Mouse (Mus musculus): Measurements from ENCODE around the gene Cngb1. TPM values are rescaled to one million over a fixed set of nuclear protein-coding genes. Genes with fewer than 3 reads are reported as not detected.
A peak's percentile ranks its signal among the peaks of the same experiment; 100 is the strongest.

The Cngb1 gene
- total RNA-seq, 2 experiments from 2014 or later = 0.48 to 0.53 TPM

DNA sequence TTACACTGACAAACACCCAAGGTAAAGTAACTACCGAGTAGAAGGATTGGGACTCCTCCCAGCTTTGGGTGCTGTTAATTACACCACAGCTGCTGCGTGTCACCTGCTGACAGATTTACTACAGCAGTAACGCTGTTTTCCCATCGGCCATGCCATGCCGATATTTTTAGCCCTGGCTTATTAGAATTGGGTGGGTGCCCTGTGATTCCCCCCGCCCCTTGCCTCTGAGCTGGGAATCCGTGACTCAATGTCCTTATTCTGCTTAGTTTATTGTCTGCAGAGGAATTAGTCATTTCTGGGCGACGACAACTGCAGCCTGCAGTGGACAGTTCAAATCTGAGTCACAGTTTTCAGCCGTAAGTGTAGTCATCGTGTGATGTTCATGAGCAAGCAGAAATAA is 96.5 kb downstream of the Cngb1 start:
- intact Hi-C loops (cut with DNase I) = loop anchor here (5.0 to 10.0 kb wide), 2 partner anchors 75 to 258 kb away; no protein-coding TSS in a partner anchor
- DNase-seq (ENCODE audit: low spot score in 2 of 2) = peak; percentile 11 to 17

DNA sequence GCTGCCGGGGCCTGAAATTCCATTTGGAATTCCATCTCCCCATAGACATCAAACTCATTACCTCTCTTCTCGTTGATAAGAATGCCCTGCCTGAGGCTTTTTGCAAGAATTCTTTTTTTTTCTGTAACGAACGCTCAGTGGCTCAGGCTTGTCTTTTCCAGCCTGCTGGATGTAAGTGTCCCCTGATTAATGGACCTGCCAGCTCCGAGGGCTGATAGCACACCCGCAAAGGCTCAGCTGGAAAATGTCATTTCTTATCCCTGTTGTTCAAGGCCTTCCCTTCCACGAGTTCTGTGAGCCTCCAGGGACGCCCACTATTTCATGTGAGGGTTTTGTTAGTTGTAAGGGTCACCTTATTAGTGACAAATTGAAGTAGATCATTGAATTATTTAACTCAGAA is 100.4 kb downstream of the Cngb1 start:
- DNase-seq (ENCODE audit: low spot score in 2 of 2) = no peak
- intact Hi-C loops (cut with DNase I) = loop anchor here (5.0 to 10.0 kb wide), 2 partner anchors 71 to 254 kb away; no protein-coding TSS in a partner anchor

DNA sequence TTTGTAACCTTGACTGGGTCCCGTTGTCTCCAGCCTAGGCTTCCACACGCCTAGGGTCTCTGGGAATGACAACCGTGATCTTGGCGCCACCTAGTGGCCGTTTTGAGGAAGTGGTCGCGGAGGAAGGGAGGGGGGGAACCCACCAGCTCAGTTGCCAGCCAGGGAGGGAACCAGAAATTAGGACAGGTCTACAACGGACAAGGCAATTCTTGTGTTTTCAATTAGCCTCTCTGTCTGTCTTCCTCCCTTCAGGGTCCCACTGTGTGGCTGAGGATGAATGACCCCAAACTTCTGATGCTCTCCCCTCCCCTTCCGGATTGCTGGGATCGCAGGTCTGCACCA is 102.4 kb downstream of the Cngb1 start:
- DNase-seq (ENCODE audit: low spot score in 2 of 2) = peak; percentile 63 to 74
- intact Hi-C loops (cut with DNase I) = loop anchor here (1.0 to 10.0 kb wide), 2 partner anchors 69 to 105 kb away; no protein-coding TSS in a partner anchor

DNA sequence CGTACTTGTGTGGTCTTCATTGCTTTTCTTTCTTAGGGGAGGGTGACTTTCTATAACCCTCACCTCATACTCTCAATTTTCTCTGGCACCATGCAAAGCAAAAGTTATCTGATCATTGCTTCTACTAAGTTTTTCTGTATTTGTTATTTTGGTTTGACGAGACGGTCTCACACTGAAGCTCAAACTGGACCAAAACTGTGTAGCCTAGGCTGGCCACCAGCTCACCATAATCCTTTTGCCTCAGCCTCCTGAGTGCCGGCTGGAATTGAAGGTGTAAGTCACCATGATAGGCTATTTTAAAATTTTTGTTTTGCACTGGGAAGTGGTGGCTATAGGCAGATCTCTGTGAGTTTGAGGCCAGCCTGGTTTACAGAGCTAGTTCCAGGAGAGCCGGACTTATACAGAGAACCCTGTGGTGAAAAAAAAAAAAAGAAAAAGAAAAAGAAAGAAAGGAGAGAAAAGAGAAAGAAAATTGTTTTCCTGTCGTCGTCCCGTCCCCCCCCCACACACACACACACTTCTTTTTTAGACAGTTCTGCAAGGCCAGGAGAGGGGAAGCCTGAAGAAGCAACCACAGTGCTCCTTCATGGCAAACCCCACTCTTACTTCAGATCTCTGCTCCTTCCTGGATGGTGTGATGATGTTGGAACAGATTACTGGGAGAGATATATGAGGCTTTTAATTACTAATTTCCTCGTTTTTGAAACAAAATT is 102.9 kb downstream of the Cngb1 start:
- DNase-seq (ENCODE audit: low spot score in 2 of 2) = no peak
- intact Hi-C loops (cut with DNase I) = loop anchor here (1.0 to 10.0 kb wide), 2 partner anchors 69 to 104 kb away; no protein-coding TSS in a partner anchor

DNA sequence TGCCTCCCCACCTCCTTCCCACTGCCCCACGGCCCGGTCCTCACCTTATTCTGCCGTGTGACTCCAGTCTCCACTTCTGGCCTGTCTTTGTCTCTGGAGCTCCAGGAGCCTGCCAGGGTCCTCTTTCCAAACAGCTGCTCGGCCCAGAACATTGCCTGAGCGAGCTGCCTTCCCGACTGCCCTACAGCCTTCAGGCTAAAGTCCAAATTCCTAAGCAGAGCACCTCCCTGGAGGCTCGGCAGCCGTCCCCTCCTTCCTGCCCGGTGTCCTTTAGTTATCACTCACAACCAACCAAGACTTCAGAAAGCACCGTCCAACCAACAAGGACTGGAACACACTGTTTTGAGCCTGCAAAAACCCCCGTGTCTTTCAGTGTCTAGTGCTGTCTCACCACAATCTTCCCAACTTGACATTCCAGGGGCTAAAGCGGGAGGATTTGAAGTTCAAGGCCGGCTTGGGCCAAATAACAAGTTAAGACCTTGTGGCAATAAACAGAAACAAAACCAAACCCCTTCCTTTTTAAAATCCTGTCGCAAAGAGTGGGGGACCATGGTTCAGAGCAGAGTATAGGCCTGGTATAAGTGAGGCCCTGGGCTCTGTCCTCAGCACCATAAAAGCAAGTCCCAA is 103.6 kb downstream of the Cngb1 start, which contains the start of gene Kifc3:
Kifc3 (minus strand) TSS at position 164 of the 627 bp plus-strand sequence.
- intact Hi-C loops (cut with DNase I) = loop anchor here (10.0 kb wide), 1 partner anchor 68 kb away; no protein-coding TSS in a partner anchor
- no peak for DNase-seq (ENCODE audit: low spot score in 2 of 2)

DNA sequence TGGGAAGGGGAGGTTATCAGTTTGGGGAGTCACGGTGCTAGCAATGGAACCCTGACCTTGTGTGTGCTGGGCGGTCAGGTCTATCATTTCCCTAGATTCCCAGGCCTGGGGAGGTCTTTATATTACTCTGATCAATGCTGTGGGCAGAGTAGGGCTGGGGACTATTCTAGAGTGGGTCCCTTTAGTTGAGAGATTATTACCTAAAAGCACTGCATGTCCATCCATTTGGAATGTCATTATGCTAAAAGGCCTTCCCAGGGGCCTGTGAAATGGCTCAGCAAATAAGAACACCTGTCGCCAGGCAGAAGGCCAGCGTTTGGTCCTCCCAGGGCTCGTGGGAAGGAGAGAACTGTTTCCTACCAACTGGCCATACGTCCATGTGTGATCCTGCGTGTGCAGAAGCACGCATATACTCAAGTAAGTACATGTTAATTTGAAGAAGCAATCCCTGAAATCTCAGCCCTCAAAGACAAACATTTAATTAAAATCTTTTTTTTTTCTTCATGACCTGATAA is 104.3 kb downstream of the Cngb1 start:
- intact Hi-C loops (cut with DNase I) = loop anchor here (10.0 kb wide), 1 partner anchor 67 kb away; no protein-coding TSS in a partner anchor
- no peak for DNase-seq (ENCODE audit: low spot score in 2 of 2)

- intact Hi-C loops (cut with DNase I) = loop anchor here (10.0 kb wide), 1 partner anchor 67 kb away; no protein-coding TSS in a partner anchor
- no peak for DNase-seq (ENCODE audit: low spot score in 2 of 2)
Measured at GRCm38 (mm10) chr8:95201491-95201890, 104.9 kb downstream of the Cngb1 start.

GRCm38 (mm10) chr8:95200001-95200405 is 106.4 kb downstream of the Cngb1 start:
- intact Hi-C loops (cut with DNase I) = loop anchor here (10.0 kb wide), 1 partner anchor 65 kb away; no protein-coding TSS in a partner anchor
- no peak for DNase-seq (ENCODE audit: low spot score in 2 of 2)

GRCm38 (mm10) chr8:95195728-95196127 is 110.7 kb downstream of the Cngb1 start:
- DNase-seq (ENCODE audit: low spot score in 2 of 2) = no peak

DNA sequence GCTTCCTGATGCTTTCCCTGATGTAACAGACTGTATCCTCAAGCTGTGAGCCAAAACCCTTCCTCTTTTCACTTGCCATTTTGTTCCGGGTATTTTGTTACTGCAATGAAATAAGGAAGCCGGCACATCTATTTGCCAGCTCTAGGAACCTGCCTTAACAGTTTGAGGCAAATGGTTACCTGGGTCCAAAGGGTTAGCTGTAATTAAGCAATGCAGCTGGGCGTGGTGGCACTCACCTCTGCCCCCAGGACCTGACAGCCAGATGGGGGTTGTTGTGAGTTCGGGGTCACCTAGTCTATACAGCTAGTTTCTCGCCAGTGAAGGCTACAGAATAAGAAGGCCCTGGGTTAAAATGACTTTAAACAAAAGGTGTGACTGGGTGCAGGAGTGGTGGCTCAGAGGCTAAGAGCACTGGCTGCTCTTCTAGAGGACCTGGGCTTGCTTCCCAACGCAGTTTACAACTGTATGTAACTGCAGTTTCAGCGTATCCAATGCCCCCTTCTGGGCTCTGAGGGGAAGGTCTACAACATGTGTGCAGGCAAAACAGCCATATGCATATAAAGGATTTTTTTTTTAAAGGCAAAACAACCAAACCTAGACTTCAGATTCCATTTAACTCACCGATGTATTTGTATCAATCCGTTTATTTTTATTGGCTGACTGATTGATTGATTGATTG is 114.7 kb downstream of the Cngb1 start:
- intact Hi-C loops (cut with DNase I) = no loop called here
- DNase-seq (ENCODE audit: low spot score in 2 of 2) = no peak

More at GRCm38 (mm10) chr8:95195728-95196127, 110.7 kb downstream of the Cngb1 start:
- intact Hi-C loops (cut with DNase I) = no loop called here

Other genes starting within 250 kb of the Cngb1 start
- 10 to 100 TPM; 47.0 to 47.5 TPM for gene Katnb1, start 225.4 kb downstream of the Cngb1 start, total RNA-seq (2021)
- gene Kifc3, start 103.8 kb downstream of the Cngb1 start, total RNA-seq (2021) = 10 to 100 TPM; 52.6 to 53.0 TPM
- not detected for gene Tepp, start 4.0 kb upstream of the Cngb1 start, total RNA-seq (2021)
- gene Zfp319, start 25.4 kb upstream of the Cngb1 start, total RNA-seq (2021) = 10 to 100 TPM; 15.0 to 17.5 TPM
- 10 to 100 TPM; 13.5 to 14.0 TPM for gene Usb1, start 25.7 kb upstream of the Cngb1 start, total RNA-seq (2021)
- 10 to 100 TPM; 20.9 TPM for gene Mmp15, start 45.7 kb upstream of the Cngb1 start, total RNA-seq (2021)
- gene Cfap20, start 128.3 kb upstream of the Cngb1 start, total RNA-seq (2021) = 10 to 100 TPM; 57.8 to 60.0 TPM
- 10 to 100 TPM; 92.1 to 99.1 TPM for gene Csnk2a2, start 183.5 kb upstream of the Cngb1 start, total RNA-seq (2021)
- 1 to 10 TPM; 2.0 to 2.2 TPM for gene Ccdc113, start 227.5 kb upstream of the Cngb1 start, total RNA-seq (2021)

Data from left cerebral cortex, postnatal 25 days (tissue).